Mouse (Mus musculus) megakaryocyte, embryonic 14.5 days (primary cell): ENCODE measurements around the gene Mylk2.

Experiments
- FLI1 ChIP-seq: IDR thresholded peaks from 2 replicates; pipeline ENCODE4 v1.6.1; 2012; ENCODE audit warnings: low read length, inconsistent platforms, mixed read lengths
- GATA1 ChIP-seq: IDR thresholded peaks from 3 replicates; pipeline ENCODE4 v1.6.1; 2012; ENCODE audit warnings: mixed read lengths, low read length, inconsistent platforms, borderline replicate concordance

DNA sequence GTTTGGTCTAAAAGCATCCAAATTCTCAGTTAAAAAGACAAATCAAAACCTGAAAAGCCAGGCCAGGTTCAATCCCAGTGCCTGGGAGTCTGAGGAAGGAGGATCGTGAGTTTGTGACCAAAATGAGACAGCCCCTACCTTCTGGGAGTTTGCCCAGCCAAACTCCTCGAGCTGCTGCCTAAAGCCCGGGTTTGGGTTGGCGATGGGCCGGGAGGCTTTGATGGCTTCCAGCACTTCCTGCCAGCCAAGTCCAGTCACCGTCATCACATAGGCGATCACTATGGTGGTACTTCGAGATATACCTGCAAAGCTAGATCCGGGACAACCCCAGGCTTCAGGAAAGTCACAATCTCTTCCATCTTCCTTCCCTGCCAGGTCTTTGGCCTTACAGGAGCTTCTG is 32.9 kb downstream of the Mylk2 start:
- TF ChIP-seq GATA1 (no peak), FLI1 (no peak)
